Mouse (Mus musculus) gastrocnemius, postnatal 36 days (tissue): ENCODE data around the gene Vrk2. TPM values are rescaled to one million over a fixed set of nuclear protein-coding genes. Genes with fewer than 3 reads are reported as not detected.

ENCODE experiments used
- DNase-seq, 2 experiments: peaks; one replicate each; pipeline ENCODE4 v3.0.0; 2022
- intact Hi-C: fragments of 180-260 bp; cut with DNase I; formaldehyde crosslinking; loops from one replicate; pipeline ENCODE4 v1.15.1; 2025
- total RNA-seq, 2 experiments: library from RNA; stranded (reverse); gene quantifications; 2 replicates each; pipeline ENCODE4 v1.2.3; 2021

Vrk2 gene
- total RNA-seq, 2 experiments from 2014 or later: 6.2 to 6.8 TPM

DNA sequence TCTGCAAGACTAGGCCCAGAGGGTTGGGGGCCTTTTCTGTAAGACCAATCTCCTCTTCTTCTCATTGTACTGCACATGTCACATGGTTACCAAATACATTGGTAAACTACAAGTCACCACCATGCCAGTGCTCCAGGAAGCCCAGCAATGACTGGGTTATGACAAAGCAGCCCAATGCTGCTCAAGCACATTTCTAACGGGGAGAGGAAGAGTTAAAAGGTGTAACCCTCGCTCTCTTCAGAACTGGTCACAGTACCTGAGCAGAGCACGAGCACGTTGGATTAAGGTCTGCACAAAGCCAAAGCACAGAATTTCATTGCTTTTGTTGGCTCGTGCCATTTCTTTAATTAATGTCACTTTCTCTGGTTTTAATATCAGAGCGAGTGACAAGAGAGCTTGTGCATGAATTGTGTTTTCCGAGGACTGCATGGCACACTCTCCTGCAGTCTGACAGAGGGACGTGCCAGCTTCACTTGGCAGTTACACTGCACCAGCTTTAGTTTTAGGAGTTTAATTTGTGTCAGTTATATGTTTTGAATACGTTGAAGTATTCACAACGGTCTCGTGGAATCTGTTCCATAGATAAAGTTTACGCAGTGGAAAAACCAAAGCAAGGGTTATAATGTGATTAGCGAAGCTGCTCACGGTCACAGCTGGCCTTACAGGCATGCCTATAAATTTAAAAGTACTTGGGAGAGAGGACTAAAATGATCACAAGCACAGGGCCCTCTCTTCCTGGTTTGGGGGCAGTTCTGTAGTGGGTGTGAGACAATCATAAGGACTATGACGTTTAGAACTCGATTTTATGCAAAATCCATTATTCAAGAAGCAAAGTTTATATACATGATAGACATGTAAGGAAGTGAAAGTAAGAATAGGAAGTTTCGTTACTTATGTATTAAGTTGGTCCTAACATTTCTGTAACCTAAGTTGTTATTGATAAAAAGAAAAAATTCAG is 8.1 kb downstream of the Vrk2 start:
- no peak for DNase-seq
- intact Hi-C loops: no loop called here

DNA sequence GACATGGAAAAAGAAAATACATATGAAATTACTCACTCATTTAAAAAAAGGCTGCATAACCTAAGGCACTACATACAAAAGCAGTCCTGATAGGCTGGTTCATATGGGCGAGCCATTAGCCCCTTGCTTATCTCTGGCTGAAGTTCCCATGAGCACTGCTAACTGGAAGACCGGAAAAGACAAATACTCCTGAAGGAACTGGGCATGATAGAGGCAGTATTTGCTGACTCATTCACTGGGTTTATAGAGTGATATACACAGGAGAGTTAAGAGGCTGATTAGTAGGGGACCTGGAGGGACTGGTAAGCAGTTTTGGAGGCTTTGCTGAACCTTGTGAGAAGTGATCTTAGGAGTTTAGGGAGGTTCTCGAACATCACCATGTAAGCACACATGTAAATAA is 42.2 kb downstream of the Vrk2 start:
- no peak for DNase-seq
- intact Hi-C loops: no loop called here

DNA sequence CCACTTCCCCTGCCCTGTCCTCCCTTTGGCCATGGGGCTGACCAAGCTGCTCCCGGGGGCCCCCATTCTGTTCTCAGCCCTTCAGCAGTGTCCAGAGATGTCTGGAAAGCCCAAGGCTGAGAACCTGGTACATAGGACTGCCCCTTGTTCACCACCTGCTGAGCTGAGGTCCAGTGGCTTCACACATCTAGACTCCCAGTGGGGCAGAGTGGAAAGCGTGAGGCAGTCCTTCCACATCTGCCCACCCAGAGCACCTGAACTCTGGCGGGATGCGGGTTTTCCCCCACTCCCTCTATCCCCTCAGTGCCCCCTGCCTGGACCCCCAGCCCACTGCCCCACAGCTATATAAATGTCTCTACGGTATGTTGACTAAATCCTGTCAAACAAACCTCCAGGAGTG is 56.0 kb downstream of the Vrk2 start:
- DNase-seq: no peak
- intact Hi-C loops: no loop called here

DNA sequence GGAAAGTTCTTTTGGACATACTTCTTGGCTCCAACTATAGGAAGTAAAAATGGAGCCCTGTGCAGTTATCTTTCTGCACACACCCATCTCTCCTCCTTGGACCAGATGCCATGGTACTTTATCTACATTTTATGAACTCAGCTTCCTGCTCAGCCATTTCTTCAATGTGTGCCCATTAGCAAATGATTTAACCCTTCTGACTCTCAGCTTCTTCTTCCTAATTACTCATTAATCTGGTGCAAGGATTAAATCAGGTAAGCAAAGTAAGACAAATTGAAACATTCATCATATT is 60.0 kb downstream of the Vrk2 start:
- no peak for DNase-seq
- intact Hi-C loops: no loop called here

DNA sequence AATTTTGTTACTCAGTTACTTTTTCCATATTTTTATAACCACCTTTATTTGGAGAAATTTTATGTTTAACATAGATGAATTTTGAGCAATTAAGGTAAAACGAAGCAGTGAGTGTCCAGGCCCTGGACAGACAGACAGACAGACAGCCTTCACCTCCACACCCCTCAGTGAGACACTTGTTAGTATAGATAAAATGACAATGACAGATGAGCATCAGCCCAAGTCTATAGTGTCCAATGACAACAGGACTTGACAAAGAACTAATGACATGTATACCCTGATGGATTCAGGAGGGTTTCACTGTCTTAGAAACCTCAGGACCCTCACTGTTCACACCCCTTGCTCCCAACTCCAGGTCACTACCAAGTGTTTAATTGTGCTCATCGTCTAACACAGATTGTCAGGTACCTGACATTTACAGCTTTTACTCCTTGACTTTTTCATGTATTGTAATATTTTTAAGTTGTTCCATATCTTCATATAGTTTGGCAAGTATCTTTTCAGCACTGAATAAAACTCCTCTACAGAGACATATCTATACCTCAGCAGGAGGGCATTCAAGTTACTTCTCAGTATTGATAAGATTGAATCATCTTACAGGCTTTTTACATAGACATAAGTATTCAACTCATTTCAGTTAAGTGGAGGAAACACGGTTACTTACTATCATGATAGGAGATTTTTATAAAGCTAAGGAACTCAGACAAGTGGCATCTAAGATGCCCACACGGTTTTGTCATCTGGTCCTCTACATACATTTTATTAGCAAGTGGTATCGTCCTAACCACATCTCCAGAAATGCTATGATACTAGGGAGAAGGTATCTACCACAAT is 60.6 kb downstream of the Vrk2 start:
- no peak for DNase-seq
- intact Hi-C loops: no loop called here

DNA sequence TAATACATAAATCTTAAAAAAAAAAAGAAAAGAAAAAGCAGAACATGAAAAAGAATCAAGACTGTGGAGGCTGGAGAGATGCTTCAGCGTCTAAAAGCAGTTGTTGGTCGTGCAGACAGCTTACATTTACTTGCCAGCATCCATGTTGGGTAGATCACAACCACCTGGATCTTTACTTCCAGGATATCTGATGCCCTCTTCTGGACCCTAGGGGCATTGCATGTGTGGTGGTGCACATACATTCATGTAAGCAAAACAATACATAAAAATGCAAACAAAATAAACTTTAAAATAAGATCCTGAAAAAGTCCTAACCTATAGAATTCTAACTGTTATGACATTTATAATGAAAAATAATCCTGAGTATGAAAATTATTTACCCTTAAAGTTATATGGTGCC is 66.9 kb downstream of the Vrk2 start:
- intact Hi-C loops: no loop called here
- no peak for DNase-seq

DNA sequence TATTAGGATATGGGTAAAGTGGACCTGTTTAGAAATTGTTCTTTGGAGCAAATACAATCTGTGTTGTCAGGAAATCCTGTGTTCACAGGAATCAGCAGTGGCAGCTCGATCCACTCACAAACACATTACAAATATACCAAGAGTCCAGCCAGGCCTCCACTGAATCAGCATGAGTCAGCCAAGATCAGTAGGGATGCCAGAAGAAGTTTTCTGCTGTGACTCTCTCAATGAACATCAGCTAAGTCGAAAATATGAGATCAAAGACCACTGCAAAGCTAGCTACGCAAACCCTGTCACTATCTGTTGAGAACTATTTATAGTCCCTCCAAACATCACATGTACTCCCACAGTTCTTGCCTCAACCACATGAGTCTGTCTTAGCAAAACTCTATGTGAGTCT is 74.8 kb downstream of the Vrk2 start:
- no peak for DNase-seq

DNA sequence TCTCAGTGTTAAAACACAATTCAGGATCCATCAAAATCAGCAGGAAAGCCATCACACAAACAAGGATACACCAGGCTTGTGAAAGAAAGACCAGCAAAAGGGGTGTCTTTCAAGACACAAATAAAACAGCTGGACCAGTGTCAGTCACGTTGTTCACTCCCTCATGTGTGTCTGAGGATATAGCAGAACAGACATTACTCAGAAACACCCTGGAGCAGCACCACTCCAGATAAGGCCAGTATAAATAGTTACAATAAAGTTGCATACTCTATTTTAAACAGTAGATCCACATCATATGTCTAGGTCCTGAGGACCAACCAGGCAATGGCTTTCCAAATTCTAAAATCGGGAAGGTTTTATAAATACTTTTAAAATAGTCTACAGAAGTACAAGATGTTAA is 77.7 kb downstream of the Vrk2 start:
- intact Hi-C loops: no loop called here
- no peak for DNase-seq

More for the DNA sequence above, 74.8 kb downstream of the Vrk2 start:
- intact Hi-C loops: no loop called here

DNA sequence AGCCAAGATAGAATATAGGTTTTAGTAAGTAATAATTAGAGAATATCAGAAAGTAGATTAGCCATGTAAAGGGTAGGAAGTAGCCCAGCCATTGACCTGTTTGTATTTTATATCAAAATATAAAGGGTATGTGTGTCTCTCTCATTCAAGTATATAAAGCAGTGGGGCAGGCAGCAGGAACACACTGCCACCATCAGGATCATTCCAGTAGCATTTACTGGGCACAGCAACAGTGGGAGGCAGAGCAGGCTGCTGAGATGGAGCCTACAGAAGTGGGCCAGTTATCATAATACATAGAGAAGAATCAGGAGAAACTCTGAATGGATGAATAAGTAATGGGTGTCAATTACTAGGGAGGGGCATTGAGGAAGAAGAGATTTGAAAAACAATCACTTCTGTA is 80.1 kb downstream of the Vrk2 start:
- DNase-seq: no peak
- intact Hi-C loops: no loop called here

DNA sequence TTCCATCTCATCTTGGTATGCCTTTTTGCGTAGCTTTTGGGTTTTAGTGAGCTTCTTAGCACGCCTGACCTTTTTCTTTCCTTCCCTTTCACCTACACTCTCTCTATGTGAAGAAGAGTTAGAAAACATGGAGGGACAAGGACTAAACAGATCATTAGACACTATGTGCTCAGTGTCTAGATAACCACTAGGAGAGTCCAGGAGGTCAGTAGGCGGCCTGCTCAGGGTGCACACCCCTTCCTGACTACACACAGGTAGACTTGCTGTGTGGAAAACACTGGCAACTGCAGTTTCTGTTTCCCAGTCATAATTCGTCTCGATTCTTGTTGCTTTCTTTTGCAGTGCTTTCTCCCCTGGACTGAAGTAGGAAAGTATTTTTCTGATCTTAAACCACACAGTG is 97.8 kb downstream of the Vrk2 start:
- no peak for DNase-seq
- intact Hi-C loops: no loop called here

DNA sequence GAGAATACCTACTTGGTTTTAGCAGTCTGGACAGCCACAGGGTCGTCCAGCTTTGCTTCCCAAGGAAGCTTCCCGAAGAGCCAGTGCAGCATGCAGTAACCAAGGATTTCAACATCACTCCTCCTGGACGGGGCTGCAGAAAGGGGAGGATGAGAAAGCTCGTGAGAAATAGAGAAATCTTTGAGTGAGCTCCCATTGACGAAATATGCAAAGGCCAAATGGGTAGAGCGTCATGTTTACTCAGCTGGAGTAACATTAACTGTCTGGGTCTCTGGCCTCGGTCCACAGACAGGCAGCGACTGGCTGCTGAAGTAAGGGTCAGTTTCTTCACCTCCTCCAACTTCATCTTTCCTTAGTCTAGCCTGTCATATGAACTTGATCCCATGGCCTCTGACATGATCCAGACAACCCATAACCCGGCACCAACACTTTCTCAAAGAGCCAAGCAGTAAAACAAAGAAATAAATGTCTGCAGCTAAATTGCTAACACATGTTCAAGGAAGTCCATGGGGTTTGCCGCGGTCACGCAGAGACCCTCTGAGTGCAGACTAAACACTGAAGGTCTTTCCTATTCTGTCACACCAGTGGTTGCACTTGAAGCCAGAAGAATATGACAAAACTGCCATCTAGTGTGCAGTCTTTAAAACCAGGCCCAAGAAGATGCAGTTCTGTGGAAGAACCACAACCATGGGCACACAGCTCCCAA is 103.9 kb downstream of the Vrk2 start:
- intact Hi-C loops: no loop called here

DNA sequence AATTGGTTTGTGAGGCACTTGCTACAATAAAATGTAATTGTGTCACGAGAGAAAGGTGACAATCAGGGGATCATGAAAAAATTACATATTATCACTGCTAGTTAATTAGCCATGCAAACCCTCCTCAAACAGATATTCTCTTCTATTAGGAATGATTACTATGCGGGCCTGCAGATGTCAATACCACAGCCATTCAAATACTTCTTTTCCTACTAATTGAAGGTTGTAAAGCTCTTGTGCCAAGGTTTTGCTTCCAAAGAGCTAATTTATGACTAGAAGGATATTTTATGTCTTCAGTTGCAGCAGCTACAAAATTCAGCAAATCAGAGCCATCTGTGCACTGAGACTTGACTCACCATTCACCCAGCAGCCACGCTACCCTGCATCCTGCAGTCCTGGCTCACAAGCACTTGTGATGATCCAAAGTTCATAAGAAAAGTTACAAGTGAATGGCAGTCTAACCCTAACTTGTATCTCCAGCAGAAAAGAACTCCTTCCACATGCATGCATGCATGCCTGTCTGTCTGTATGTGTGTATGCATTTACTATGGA is 112.0 kb downstream of the Vrk2 start:
- no peak for DNase-seq
- intact Hi-C loops: no loop called here

More for the DNA sequence above, 103.9 kb downstream of the Vrk2 start:
- DNase-seq: peak in 1 of 2 experiments; percentile 6

DNA sequence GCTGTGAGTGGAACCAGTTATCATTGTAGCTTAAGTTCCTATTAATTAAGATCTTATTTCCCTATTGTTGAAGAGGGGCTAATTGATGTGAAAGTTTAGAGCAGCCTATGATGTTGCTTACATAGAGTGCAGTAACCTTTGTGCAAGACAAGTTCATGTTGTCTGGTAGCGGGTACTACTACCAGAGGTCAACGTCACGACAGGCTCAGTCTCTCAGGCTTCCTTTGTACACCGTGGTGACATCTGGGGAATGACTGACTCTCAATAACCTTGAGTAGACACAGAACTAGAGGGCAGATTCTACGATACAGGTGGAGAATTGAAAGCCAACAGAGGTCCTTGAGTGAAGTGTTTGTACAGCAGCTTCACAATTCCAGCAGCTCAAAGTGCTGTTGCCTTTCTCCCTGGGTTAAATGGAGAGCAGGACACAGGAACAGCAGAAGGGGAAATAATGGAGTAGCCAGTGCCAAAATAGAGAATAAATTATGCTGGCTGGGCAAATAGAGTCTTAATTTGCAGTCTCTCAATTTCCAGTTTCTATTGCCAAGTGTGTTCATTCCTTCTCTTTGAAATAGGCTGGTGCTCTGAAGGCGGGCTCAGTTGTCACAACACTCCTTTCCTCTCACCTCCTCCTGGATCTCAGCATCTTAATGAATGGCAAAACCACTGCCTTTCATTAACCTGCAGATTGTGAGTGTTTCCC is 116.6 kb downstream of the Vrk2 start:
- intact Hi-C loops: no loop called here
- no peak for DNase-seq

DNA sequence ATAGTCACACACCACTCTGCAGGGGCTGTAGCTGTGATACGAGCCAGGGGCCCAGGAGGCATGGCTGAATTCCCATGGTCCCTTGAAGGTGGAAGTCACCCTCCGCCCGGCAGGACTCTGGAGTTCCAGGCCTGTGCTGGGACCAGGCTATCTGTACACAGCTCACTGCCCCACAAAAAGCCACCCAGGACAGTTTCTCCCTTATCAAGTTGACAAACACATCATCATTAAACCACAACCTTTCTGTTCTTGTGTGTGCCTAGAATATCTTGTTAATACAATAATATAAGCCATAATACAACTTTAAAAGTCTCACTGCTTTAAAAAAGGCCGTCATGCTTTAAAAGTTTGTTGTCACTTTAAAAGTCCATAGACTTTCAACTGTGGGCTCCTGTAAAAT is 139.7 kb downstream of the Vrk2 start:
- intact Hi-C loops: no loop called here
- no peak for DNase-seq

DNA sequence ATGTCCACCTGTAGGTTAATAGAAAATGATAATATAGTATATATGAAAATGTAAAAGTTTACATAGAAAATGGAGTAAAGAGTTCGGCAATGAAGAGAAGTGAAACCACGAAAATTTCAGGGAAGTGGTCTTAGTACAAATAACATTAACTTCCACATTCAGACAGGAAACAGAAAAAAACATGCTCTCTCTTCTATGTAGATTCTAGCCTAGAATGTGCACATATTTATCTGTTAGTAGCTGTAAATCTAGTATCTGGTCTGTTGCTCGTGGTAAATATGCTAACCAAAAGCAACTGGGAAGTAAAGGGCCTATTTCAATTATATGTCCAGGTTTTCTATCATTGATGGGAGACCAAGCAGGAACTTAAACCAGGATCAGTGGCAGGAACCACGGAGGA is 141.1 kb downstream of the Vrk2 start:
- intact Hi-C loops: no loop called here
- DNase-seq: no peak

DNA sequence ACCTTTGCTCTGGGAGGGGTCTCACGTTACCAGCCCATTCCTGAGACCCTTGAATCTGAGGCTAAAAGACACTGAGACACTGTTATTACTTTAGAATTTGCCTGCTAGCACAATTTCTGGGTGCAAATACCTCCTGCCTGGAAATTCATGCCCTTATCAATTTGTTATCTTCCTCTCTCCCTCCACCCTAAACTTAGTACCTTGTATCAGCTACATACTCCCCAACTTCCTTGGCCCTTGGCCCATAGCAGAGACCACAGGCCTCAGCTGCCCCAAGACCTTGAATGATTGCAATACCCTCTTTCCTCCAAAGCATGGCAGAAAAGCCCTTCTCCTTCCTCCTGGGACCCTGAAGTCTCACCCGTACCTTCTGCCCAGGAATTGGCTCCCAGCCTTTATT is 142.6 kb downstream of the Vrk2 start:
- intact Hi-C loops: no loop called here
- DNase-seq: no peak

DNA sequence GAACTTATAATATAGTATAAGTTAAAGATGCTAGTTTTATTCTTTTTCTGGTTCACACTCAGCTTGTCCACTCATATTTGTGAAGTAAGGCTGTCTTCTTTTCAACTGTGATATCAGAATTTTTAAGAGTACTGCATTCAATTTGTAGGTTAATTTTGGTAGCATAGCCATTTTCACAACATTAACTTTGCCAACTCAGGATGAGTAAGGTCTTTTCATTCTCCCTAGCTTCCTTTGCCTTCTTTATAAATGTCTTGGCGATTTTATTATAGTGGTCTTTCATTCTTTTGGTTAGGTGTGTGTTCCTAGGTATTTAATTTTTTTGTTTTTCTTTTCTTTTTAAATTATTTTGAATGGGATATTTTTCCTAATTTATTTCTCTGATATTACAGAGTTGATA is 143.2 kb downstream of the Vrk2 start:
- intact Hi-C loops: no loop called here
- DNase-seq: no peak

DNA sequence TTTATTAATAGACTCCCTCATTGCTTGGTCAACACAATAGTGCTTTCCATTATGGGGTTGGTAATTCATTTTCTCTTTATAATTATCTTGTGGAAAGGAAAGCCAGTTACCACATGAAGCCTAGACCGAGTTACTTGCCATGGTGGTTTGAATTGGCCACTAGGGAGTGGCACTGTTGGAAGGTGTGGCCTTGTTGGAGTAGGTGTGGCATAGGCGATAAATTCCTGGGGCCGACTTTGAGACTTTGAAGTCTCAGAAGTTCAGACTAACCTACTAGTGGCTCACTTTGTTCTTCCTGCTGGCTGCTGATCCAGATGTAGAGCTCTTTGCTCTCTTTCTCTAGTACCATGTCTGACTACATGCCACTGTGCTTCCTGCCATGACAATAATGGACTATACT is 144.0 kb downstream of the Vrk2 start:
- DNase-seq: no peak
- intact Hi-C loops: no loop called here

DNA sequence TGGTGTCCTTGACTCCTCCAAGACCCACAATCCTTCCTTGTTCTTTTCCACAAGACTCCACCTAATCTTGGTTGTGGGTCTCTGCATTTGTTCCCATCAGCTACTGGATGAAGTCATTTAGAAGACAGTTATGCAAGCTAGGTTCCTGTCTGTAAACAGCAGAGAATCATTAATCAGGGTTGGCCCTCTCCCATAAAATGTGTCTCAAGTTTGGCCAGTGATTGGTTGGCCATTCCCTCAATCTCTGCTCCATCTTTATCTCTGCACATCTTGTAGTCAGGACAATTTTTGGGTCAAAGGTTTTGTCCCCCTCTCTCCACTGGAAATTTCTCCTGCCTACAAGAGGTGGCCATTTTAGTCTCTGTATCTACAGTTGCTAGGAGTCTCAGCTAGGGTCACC is 149.4 kb downstream of the Vrk2 start:
- no peak for DNase-seq
- intact Hi-C loops: no loop called here

DNA sequence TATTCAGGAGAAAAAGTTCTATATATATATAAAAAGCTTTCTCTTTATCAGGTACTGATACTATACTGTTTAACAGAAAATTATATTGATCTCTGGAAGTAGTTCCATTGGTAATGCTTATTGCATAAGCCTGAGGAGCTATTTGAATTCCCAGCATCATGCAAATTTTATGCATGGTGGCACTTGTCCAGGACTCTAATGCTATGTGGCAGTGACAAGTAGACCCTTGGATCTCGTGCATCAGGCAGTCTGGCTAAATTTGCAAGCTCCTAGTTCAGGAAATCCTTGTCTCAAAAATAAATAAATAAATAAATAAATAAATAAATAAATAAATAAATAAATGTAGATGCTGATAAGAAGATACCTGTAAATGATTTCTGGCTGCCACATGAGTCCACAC is 152.7 kb downstream of the Vrk2 start:
- DNase-seq: no peak
- intact Hi-C loops: no loop called here
